Mouse (Mus musculus): ENCODE data around the gene Cdh5.
"Not testable (repeated sequence)": the region's sequence is repeated elsewhere in the genome, so short reads cannot be mapped to it uniquely, and the experiment has no call there.

The Cdh5 gene

GRCm38 (mm10) chr8:104101415-104101814, at the start of gene Cdh5:
Cdh5 (plus strand) TSS chr8:104101625.
- no peak for DNase-seq (ENCODE audit: low spot score in 2 of 2)

GRCm38 (mm10) chr8:104059922-104060321, 41.5 kb upstream of the Cdh5 start:
- DNase-seq (ENCODE audit: low spot score in 2 of 2): no peak

- no peak for DNase-seq (ENCODE audit: low spot score in 2 of 2)
These were observed 41.0 kb upstream of the Cdh5 start for GRCm38 (mm10) chr8:104060446-104060845.

GRCm38 (mm10) chr8:104061048-104061988, 40.1 kb upstream of the Cdh5 start:
- DNase-seq (ENCODE audit: low spot score in 2 of 2): no peak

GRCm38 (mm10) chr8:104061989-104062820, 39.2 kb upstream of the Cdh5 start:
- no peak for DNase-seq (ENCODE audit: low spot score in 2 of 2)

- DNase-seq (ENCODE audit: low spot score in 2 of 2): no peak
These were observed 36.2 kb upstream of the Cdh5 start for GRCm38 (mm10) chr8:104065223-104065622.

- peak in 1 of 2 experiments; percentile 50 for DNase-seq (ENCODE audit: low spot score in 2 of 2)
These were observed 35.4 kb upstream of the Cdh5 start for GRCm38 (mm10) chr8:104065906-104066518.

- no peak for DNase-seq (ENCODE audit: low spot score in 2 of 2)
These were observed 34.0 kb upstream of the Cdh5 start for GRCm38 (mm10) chr8:104067390-104067925.

GRCm38 (mm10) chr8:104068421-104069035, 32.9 kb upstream of the Cdh5 start:
- no peak for DNase-seq (ENCODE audit: low spot score in 2 of 2)

GRCm38 (mm10) chr8:104070201-104070865, 31.1 kb upstream of the Cdh5 start:
- DNase-seq (ENCODE audit: low spot score in 2 of 2): not testable (repeated sequence)

- DNase-seq (ENCODE audit: low spot score in 2 of 2): no peak
These were observed 30.5 kb upstream of the Cdh5 start for GRCm38 (mm10) chr8:104070949-104071348.

- no peak for DNase-seq (ENCODE audit: low spot score in 2 of 2)
These were observed 26.3 kb upstream of the Cdh5 start for GRCm38 (mm10) chr8:104075079-104075478.

- DNase-seq (ENCODE audit: low spot score in 2 of 2): peak in 1 of 2 experiments; percentile 65
These were observed 24.6 kb upstream of the Cdh5 start for GRCm38 (mm10) chr8:104076541-104077412.

GRCm38 (mm10) chr8:104078091-104078490, 23.3 kb upstream of the Cdh5 start:
- no peak for DNase-seq (ENCODE audit: low spot score in 2 of 2)

GRCm38 (mm10) chr8:104085281-104085680, 16.1 kb upstream of the Cdh5 start:
- DNase-seq (ENCODE audit: low spot score in 2 of 2): no peak

GRCm38 (mm10) chr8:104086615-104087014, 14.8 kb upstream of the Cdh5 start:
- DNase-seq (ENCODE audit: low spot score in 2 of 2): no peak

GRCm38 (mm10) chr8:104087091-104087490, 14.3 kb upstream of the Cdh5 start:
- DNase-seq (ENCODE audit: low spot score in 2 of 2): no peak

- DNase-seq (ENCODE audit: low spot score in 2 of 2): not testable (repeated sequence)
These were observed 13.5 kb upstream of the Cdh5 start for GRCm38 (mm10) chr8:104087878-104088277.

GRCm38 (mm10) chr8:104088881-104089280, 12.5 kb upstream of the Cdh5 start:
- DNase-seq (ENCODE audit: low spot score in 2 of 2): no peak
